Mouse (Mus musculus): ENCODE results near the gene Lgi2. TPM values are rescaled to one million over a fixed set of nuclear protein-coding genes. Genes with fewer than 3 reads are reported as not detected.

Lgi2 gene
- polyA plus RNA-seq, 1 experiment from 2014 or later, result 0.84 TPM

- no peak overlapping the region for H3K4me2 ChIP-seq
- no peak overlapping the region for H3K27ac ChIP-seq (ENCODE audit: low read depth, low read length)
- H3K4me1 ChIP-seq (replicated peaks; ENCODE audit: control insufficient read depth, insufficient read depth, low read length), result no peaks in the 10 kb centered on the region
- no peaks in the 10 kb centered on the region for H3K36me3 ChIP-seq (ENCODE audit: control insufficient read depth, insufficient read depth, low read length)
- ATAC-seq (replicated peaks; ENCODE audit: low FRiP score) (no peak), DNase-seq (ENCODE audit: low spot score) (no peak)
- H3K27me3 ChIP-seq (replicated peaks; ENCODE audit: control insufficient read depth, insufficient read depth, low read length), result no peaks in the 10 kb centered on the region
- no peak overlapping the region for H3K9ac ChIP-seq (ENCODE audit: low read depth, low read length)
- no peaks in the 10 kb centered on the region for H3K9me3 ChIP-seq (ENCODE audit: control insufficient read depth, low read length)
- WGBS, result 63% methylated on average over 3 of the region's 3 CpGs
- H3K4me3 ChIP-seq (ENCODE audit: low read depth, low read length), result no peak overlapping the region
Observed at GRCm38 (mm10) chr5:52551318-52551632, 15.0 kb downstream of the Lgi2 start.

- H3K4me1 ChIP-seq (replicated peaks; ENCODE audit: control insufficient read depth, insufficient read depth, low read length), result no peaks in the 10 kb centered on the region
- H3K9ac ChIP-seq (ENCODE audit: low read depth, low read length), result no peak overlapping the region
- 85% methylated on average over 13 of the region's 13 CpGs for WGBS
- no peak overlapping the region for H3K4me2 ChIP-seq
- H3K4me3 ChIP-seq (ENCODE audit: low read depth, low read length), result no peak overlapping the region
- H3K27ac ChIP-seq (ENCODE audit: low read depth, low read length), result no peak overlapping the region
- no peak for ATAC-seq (replicated peaks; ENCODE audit: low FRiP score)
- DNase-seq (ENCODE audit: low spot score), result no peak
- no peaks in the 10 kb centered on the region for H3K9me3 ChIP-seq (ENCODE audit: control insufficient read depth, low read length)
- no peaks in the 10 kb centered on the region for H3K36me3 ChIP-seq (ENCODE audit: control insufficient read depth, insufficient read depth, low read length)
- no peaks in the 10 kb centered on the region for H3K27me3 ChIP-seq (replicated peaks; ENCODE audit: control insufficient read depth, insufficient read depth, low read length)
Observed at GRCm38 (mm10) chr5:52550613-52551317, 15.5 kb downstream of the Lgi2 start.

- WGBS, result 38% methylated on average over 3 of the region's 3 CpGs
- Histone ChIP-seq H3K27me3 (replicated peaks; ENCODE audit: control insufficient read depth, insufficient read depth, low read length) (no peaks in the 10 kb centered on the region), H3K27ac (ENCODE audit: low read depth, low read length) (no peak overlapping the region), H3K4me3 (ENCODE audit: low read depth, low read length) (no peak overlapping the region), H3K9me3 (ENCODE audit: control insufficient read depth, low read length) (no peaks in the 10 kb centered on the region), H3K4me2 (no peak overlapping the region), H3K36me3 (ENCODE audit: control insufficient read depth, insufficient read depth, low read length) (no peaks in the 10 kb centered on the region), H3K4me1 (replicated peaks; ENCODE audit: control insufficient read depth, insufficient read depth, low read length) (no peaks in the 10 kb centered on the region), H3K9ac (ENCODE audit: low read depth, low read length) (no peak overlapping the region)
- ATAC-seq (replicated peaks; ENCODE audit: low FRiP score) (no peak), DNase-seq (ENCODE audit: low spot score) (no peak)
Observed at GRCm38 (mm10) chr5:52546950-52547349, 19.3 kb downstream of the Lgi2 start.

- ATAC-seq (replicated peaks; ENCODE audit: low FRiP score) (no peak), DNase-seq (ENCODE audit: low spot score) (no peak)
- 80% methylated on average over 4 of the region's 4 CpGs for WGBS
- Histone ChIP-seq H3K27ac (ENCODE audit: low read depth, low read length) (no peak overlapping the region), H3K9ac (ENCODE audit: low read depth, low read length) (no peak overlapping the region), H3K4me3 (ENCODE audit: low read depth, low read length) (no peak overlapping the region), H3K36me3 (ENCODE audit: control insufficient read depth, insufficient read depth, low read length) (no peaks in the 10 kb centered on the region), H3K4me1 (replicated peaks; ENCODE audit: control insufficient read depth, insufficient read depth, low read length) (no peaks in the 10 kb centered on the region), H3K27me3 (replicated peaks; ENCODE audit: control insufficient read depth, insufficient read depth, low read length) (no peaks in the 10 kb centered on the region), H3K9me3 (ENCODE audit: control insufficient read depth, low read length) (no peaks in the 10 kb centered on the region), H3K4me2 (no peak overlapping the region)
Observed at GRCm38 (mm10) chr5:52543770-52544169, 22.5 kb downstream of the Lgi2 start.

- Histone ChIP-seq H3K9ac (ENCODE audit: low read depth, low read length) (no peak overlapping the region), H3K4me3 (ENCODE audit: low read depth, low read length) (no peak overlapping the region), H3K27ac (ENCODE audit: low read depth, low read length) (no peak overlapping the region), H3K27me3 (replicated peaks; ENCODE audit: control insufficient read depth, insufficient read depth, low read length) (no peaks in the 10 kb centered on the region), H3K4me2 (no peak overlapping the region), H3K4me1 (replicated peaks; ENCODE audit: control insufficient read depth, insufficient read depth, low read length) (0 out of 2 replicates have a peak, but pooled peaks cover 2% of the 10 kb centered on the region), H3K9me3 (ENCODE audit: control insufficient read depth, low read length) (no peaks in the 10 kb centered on the region), H3K36me3 (ENCODE audit: control insufficient read depth, insufficient read depth, low read length) (no peaks in the 10 kb centered on the region)
- no peak for DNase-seq (ENCODE audit: low spot score)
- ATAC-seq (replicated peaks; ENCODE audit: low FRiP score), result no peak
- WGBS, result 55% methylated on average over 3 of the region's 3 CpGs
Observed at GRCm38 (mm10) chr5:52540186-52540585, 26.1 kb downstream of the Lgi2 start.

- Histone ChIP-seq H3K27ac (ENCODE audit: low read depth, low read length) (no peak overlapping the region), H3K27me3 (replicated peaks; ENCODE audit: control insufficient read depth, insufficient read depth, low read length) (no peaks in the 10 kb centered on the region)
Observed at GRCm38 (mm10) chr5:52539483-52539882, 26.8 kb downstream of the Lgi2 start.

GRCm38 (mm10) chr5:52537024-52537423, 29.2 kb downstream of the Lgi2 start:
- H3K36me3 ChIP-seq (ENCODE audit: control insufficient read depth, insufficient read depth, low read length), result no peaks in the 10 kb centered on the region
- H3K9me3 ChIP-seq (ENCODE audit: control insufficient read depth, low read length), result no peaks in the 10 kb centered on the region
- no peak overlapping the region for H3K4me2 ChIP-seq
- H3K4me3 ChIP-seq (ENCODE audit: low read depth, low read length), result no peak overlapping the region
- no peak for ATAC-seq (replicated peaks; ENCODE audit: low FRiP score)
- DNase-seq (ENCODE audit: low spot score), result no peak
- H3K27me3 ChIP-seq (replicated peaks; ENCODE audit: control insufficient read depth, insufficient read depth, low read length), result no peaks in the 10 kb centered on the region
- no peak overlapping the region for H3K9ac ChIP-seq (ENCODE audit: low read depth, low read length)
- 74% methylated on average over 7 of the region's 7 CpGs for WGBS
- H3K27ac ChIP-seq (ENCODE audit: low read depth, low read length), result no peak overlapping the region
- 0 out of 2 replicates have a peak, but pooled peaks cover 2% of the 10 kb centered on the region for H3K4me1 ChIP-seq (replicated peaks; ENCODE audit: control insufficient read depth, insufficient read depth, low read length)

More at GRCm38 (mm10) chr5:52539483-52539882, 26.8 kb downstream of the Lgi2 start:
- Histone ChIP-seq H3K4me3 (ENCODE audit: low read depth, low read length) (no peak overlapping the region), H3K9ac (ENCODE audit: low read depth, low read length) (no peak overlapping the region), H3K36me3 (ENCODE audit: control insufficient read depth, insufficient read depth, low read length) (no peaks in the 10 kb centered on the region), H3K4me1 (replicated peaks; ENCODE audit: control insufficient read depth, insufficient read depth, low read length) (0 out of 2 replicates have a peak, but pooled peaks cover 2% of the 10 kb centered on the region), H3K4me2 (no peak overlapping the region), H3K9me3 (ENCODE audit: control insufficient read depth, low read length) (no peaks in the 10 kb centered on the region)
- DNase-seq (ENCODE audit: low spot score), result no peak
- no peak for ATAC-seq (replicated peaks; ENCODE audit: low FRiP score)

- H3K4me2 ChIP-seq, result no peak overlapping the region
- no peak overlapping the region for H3K27ac ChIP-seq (ENCODE audit: low read depth, low read length)
- H3K36me3 ChIP-seq (ENCODE audit: control insufficient read depth, insufficient read depth, low read length), result no peaks in the 10 kb centered on the region
- no peak overlapping the region for H3K9ac ChIP-seq (ENCODE audit: low read depth, low read length)
- ATAC-seq (replicated peaks; ENCODE audit: low FRiP score) (no peak), DNase-seq (ENCODE audit: low spot score) (no peak)
- H3K27me3 ChIP-seq (replicated peaks; ENCODE audit: control insufficient read depth, insufficient read depth, low read length), result no peaks in the 10 kb centered on the region
- WGBS, result 55% methylated on average over 14 of the region's 14 CpGs
- no peaks in the 10 kb centered on the region for H3K9me3 ChIP-seq (ENCODE audit: control insufficient read depth, low read length)
- 0 out of 2 replicates have a peak, but pooled peaks cover 2% of the 10 kb centered on the region for H3K4me1 ChIP-seq (replicated peaks; ENCODE audit: control insufficient read depth, insufficient read depth, low read length)
- no peak overlapping the region for H3K4me3 ChIP-seq (ENCODE audit: low read depth, low read length)
Observed at GRCm38 (mm10) chr5:52534798-52535590, 31.3 kb downstream of the Lgi2 start.

GRCm38 (mm10) chr5:52533705-52534104, 32.6 kb downstream of the Lgi2 start:
- DNase-seq (ENCODE audit: low spot score), result no peak
- H3K4me2 ChIP-seq, result no peak overlapping the region
- no peaks in the 10 kb centered on the region for H3K9me3 ChIP-seq (ENCODE audit: control insufficient read depth, low read length)
- ATAC-seq (replicated peaks; ENCODE audit: low FRiP score), result no peak
- H3K4me1 ChIP-seq (replicated peaks; ENCODE audit: control insufficient read depth, insufficient read depth, low read length), result 0 out of 2 replicates have a peak, but pooled peaks cover 2% of the 10 kb centered on the region
- WGBS, result 71% methylated on average over 9 of the region's 9 CpGs
- H3K4me3 ChIP-seq (ENCODE audit: low read depth, low read length), result no peak overlapping the region
- no peaks in the 10 kb centered on the region for H3K27me3 ChIP-seq (replicated peaks; ENCODE audit: control insufficient read depth, insufficient read depth, low read length)
- H3K9ac ChIP-seq (ENCODE audit: low read depth, low read length), result no peak overlapping the region
- no peak overlapping the region for H3K27ac ChIP-seq (ENCODE audit: low read depth, low read length)
- H3K36me3 ChIP-seq (ENCODE audit: control insufficient read depth, insufficient read depth, low read length), result no peaks in the 10 kb centered on the region
